ENCODE assay signal across 12 mouse cellular contexts in genomic region chr11:32619866-32620456, GRCm38 (mm10). TPM values are rescaled to one million over a fixed set of nuclear protein-coding genes. Genes with fewer than 3 reads are reported as not detected.
DNase-seq lines count a peak whose midpoint lies in the region; ATAC-seq and TF ChIP-seq lines count a peak whose summit lies in the region.
"Had no signal": no experiment of that assay in that cellular context is flagged by ENCODE, and none has a peak within 500 bp of the region (broad histone marks: within the 10 kb centered on the region; RNA-seq: fewer than 3 reads in every experiment).

No protein-coding gene starts in this region.

- H3K36me3 ChIP-seq in heart, embryonic 11.5 days (ENCODE audit: control insufficient read depth, insufficient read depth, low read length) = no peaks in the 10 kb centered on the region
- H3K36me3 ChIP-seq in limb, embryonic 15.5 days = no peaks in the 10 kb centered on the region; the same call in 1 of the 2 replicates

- no peak overlapping the region for H3K9ac ChIP-seq in heart, embryonic 11.5 days (ENCODE audit: low read depth, low read length)
- no peak overlapping the region for H3K9ac ChIP-seq in limb, embryonic 15.5 days

- H3K4me1 ChIP-seq in heart, embryonic 11.5 days (ENCODE audit: control insufficient read depth, insufficient read depth, low read length) = peaks cover 30% of the 10 kb centered on the region
- peaks cover 18% of the 10 kb centered on the region for H3K4me1 ChIP-seq in brown adipose tissue, adult 24 weeks (ENCODE audit: control insufficient read depth, insufficient read depth, insufficient read length, low read length)
- H3K4me1 ChIP-seq in limb, embryonic 15.5 days = peaks cover 19% of the 10 kb centered on the region

- peak overlapping the region; percentile 91 for H3K27ac ChIP-seq in heart, embryonic 11.5 days (ENCODE audit: low read depth, low read length)
- H3K27ac ChIP-seq in layer of hippocampus, adult 2 months = peak overlapping the region; percentile 43; the same call in 1 of the 2 replicates
- peak overlapping the region; percentile 84 for H3K27ac ChIP-seq in brown adipose tissue, adult 24 weeks (replicated peaks; ENCODE audit: low read depth, low read length)
- H3K27ac ChIP-seq in limb, embryonic 15.5 days = peak overlapping the region; percentile 65

- H3K9me3 ChIP-seq in heart, embryonic 11.5 days (replicated peaks; ENCODE audit: control insufficient read depth, low read length) = no peaks in the 10 kb centered on the region
- H3K9me3 ChIP-seq in limb, embryonic 15.5 days = no peaks in the 10 kb centered on the region
- H3K9me3 ChIP-seq: megakaryocyte, embryonic 14.5 days had no signal

- no peak for DNase-seq in heart, adult 8-10 months (ENCODE audit: low spot score)
- no peak for DNase-seq in layer of hippocampus, adult 2 months (ENCODE audit: low spot score in 2 of 2)
- DNase-seq in layer of hippocampus, postnatal 14 days (ENCODE audit: low spot score in 2 of 2) = no peak
- DNase-seq in left cerebral cortex, adult 8-10 months (ENCODE audit: low spot score in 2 of 2) = no peak
- no peak for DNase-seq in urinary bladder, postnatal 14 days (ENCODE audit: low spot score)
- DNase-seq: layer of hippocampus, postnatal 36 days; retina, postnatal 1 day had no signal

- WGBS in heart, embryonic 11.5 days (ENCODE audit: insufficient replicate concordance) = 81% methylated on average over 6 of the region's 6 CpGs
- 85% methylated on average over 6 of the region's 6 CpGs for WGBS in limb, embryonic 15.5 days

- no peak overlapping the region for H3K4me3 ChIP-seq in heart, embryonic 11.5 days (ENCODE audit: low read depth, low read length)
- no peak overlapping the region for H3K4me3 ChIP-seq in layer of hippocampus, adult 2 months
- no peak overlapping the region for H3K4me3 ChIP-seq in brown adipose tissue, adult 24 weeks (ENCODE audit: insufficient read depth, low read depth, low read length)
- no peak overlapping the region for H3K4me3 ChIP-seq in limb, embryonic 15.5 days
- H3K4me3 ChIP-seq: erythroblast, embryonic 14.5 days had no signal

- 0 out of 2 replicates have a peak, but pooled peaks have one; percentile 6 for TF ChIP-seq CTCF in layer of hippocampus, adult 2 months (conservative IDR thresholded peaks at IDR 0.05)

- no peak overlapping the region for H3K4me2 ChIP-seq in heart, embryonic 11.5 days
- no peak overlapping the region for H3K4me2 ChIP-seq in limb, embryonic 15.5 days

- no peak for ATAC-seq in heart, embryonic 11.5 days (replicated peaks; ENCODE audit: insufficient number of reproducible peaks, low FRiP score, low TSS enrichment)
- ATAC-seq in limb, embryonic 15.5 days (ENCODE audit: insufficient number of reproducible peaks, low FRiP score, low TSS enrichment, low read depth) = no peak

- H3K27me3 ChIP-seq in heart, embryonic 11.5 days (ENCODE audit: control insufficient read depth, insufficient read depth, low read length) = no peaks in the 10 kb centered on the region
- H3K27me3 ChIP-seq in limb, embryonic 15.5 days = no peaks in the 10 kb centered on the region
- H3K27me3 ChIP-seq: megakaryocyte, embryonic 14.5 days had no signal

RNA-seq across cellular contexts. Expression of gene Fbxw11, which starts 22.6 kb away (rescaled TPM):
- polyA plus RNA-seq in heart, embryonic 11.5 days (2014; fragmentation: Nextera tagmentation; extraction: Ambion mirVana) = 51.0 and 74.8 TPM in 2 replicates
- 10 to 100 TPM; 44.2 to 51.4 (median 46.2) TPM for total RNA-seq in heart, adult 8-10 months (2022)
- 100 to 1,000 TPM; 146 to 157 TPM for total RNA-seq in layer of hippocampus, adult 2 months (2021)
- 100 to 1,000 TPM; 130 to 137 TPM for total RNA-seq in layer of hippocampus, postnatal 14 days (2021)
- polyA plus RNA-seq in brown adipose tissue, adult 24 weeks (2012; ENCODE audit: insufficient read depth, insufficient read length, missing spikeins) = 26.5 and 27.8 TPM in 2 replicates
- polyA plus RNA-seq in limb, embryonic 15.5 days (2015; fragmentation: Nextera tagmentation; extraction: Ambion mirVana) = 65.6 and 76.9 TPM in 2 replicates
- total RNA-seq in left cerebral cortex, adult 8-10 months (2022) = 100 to 1,000 TPM; 109 to 129 (median 121) TPM
